Mouse (Mus musculus) CH12.LX (cell line): ENCODE measurements around the gene Tnrc6b. TPM values are rescaled to one million over a fixed set of nuclear protein-coding genes. Genes with fewer than 3 reads are reported as not detected.

Source experiments
- DNase-seq: peaks from one replicate; pipeline ENCODE4 v3.0.0-alpha.2; 2013; ENCODE audit errors: extremely low read depth
- H3K27ac ChIP-seq: 2 replicates; pipeline ENCODE4 v1.5.1; 2012; ENCODE audit warnings: low read depth, mild to moderate bottlenecking, control low read depth, moderate library complexity; ENCODE audit not compliant: insufficient read depth
- H3K27me3 ChIP-seq: replicated peaks from 2 replicates; pipeline ENCODE3; 2012; ENCODE audit warnings: inconsistent platforms
- H3K36me3 ChIP-seq, 2 experiments: replicated peaks in 1 of 2; 2 replicates each; pipeline versions ENCODE3 to v1.6.1; 2012; ENCODE audit warnings: inconsistent platforms in 1 of 2, low read length in 1 of 2, mild to moderate bottlenecking in 1 of 2, mixed read lengths in 1 of 2, moderate library complexity in 1 of 2; ENCODE audit not compliant: control insufficient read depth in 1 of 2, insufficient read depth in 1 of 2
- H3K4me1 ChIP-seq, 2 experiments: 2 replicates each; pipeline ENCODE4 v1.6.1; 2012; ENCODE audit warnings: inconsistent platforms in 1 of 2, moderate library complexity in 1 of 2; ENCODE audit not compliant: insufficient read depth in 2 of 2, control insufficient read depth in 1 of 2
- H3K4me2 ChIP-seq: 2 replicates; pipeline ENCODE4 v1.6.1; 2012; ENCODE audit warnings: low read depth, mild to moderate bottlenecking, control low read depth; ENCODE audit not compliant: poor library complexity, insufficient read depth, severe bottlenecking
- H3K4me3 ChIP-seq, 3 experiments: fragments of 150-350 bp in 1 of 3; sonication (generic) in 1 of 3; replicated peaks in 1 of 3; 2 replicates each; pipeline versions ENCODE3 to v1.5.1; 2011 to 2012; ENCODE audit warnings: low read depth in 2 of 3, low read length in 2 of 3, mild to moderate bottlenecking in 2 of 3, moderate library complexity in 2 of 3, control low read depth in 1 of 3, improper control_type of control experiment in 1 of 3, inconsistent platforms in 1 of 3, mixed read lengths in 1 of 3; ENCODE audit not compliant: poor library complexity in 1 of 3
- H3K79me2 ChIP-seq: replicated peaks from 2 replicates; pipeline ENCODE4 v1.6.1; 2012; ENCODE audit warnings: mild to moderate bottlenecking, moderate library complexity; ENCODE audit not compliant: control insufficient read depth, poor library complexity, insufficient read depth, severe bottlenecking; ENCODE audit errors: extremely low read depth
- H3K9ac ChIP-seq: 2 replicates; pipeline ENCODE4 v1.6.1; 2012; ENCODE audit warnings: low read depth, mild to moderate bottlenecking, control low read depth, moderate library complexity; ENCODE audit not compliant: insufficient read depth
- H3K9me3 ChIP-seq: replicated peaks from 2 replicates; pipeline ENCODE3; 2012; ENCODE audit warnings: low read length, inconsistent platforms, mixed read lengths
- BHLHE40 ChIP-seq: IDR thresholded peaks from 2 replicates; pipeline ENCODE4 v1.6.1; 2011; ENCODE audit warnings: mild to moderate bottlenecking, low read depth, low read length, improper control_type of control experiment
- CHD1 ChIP-seq: IDR thresholded peaks from 2 replicates; pipeline ENCODE4 v1.6.1; 2012; ENCODE audit warnings: low read depth, low read length, improper control_type of control experiment, inconsistent platforms
- CHD2 ChIP-seq: IDR thresholded peaks from 2 replicates; pipeline ENCODE4 v1.6.1; 2011; ENCODE audit warnings: low read length, improper control_type of control experiment
- CTCF ChIP-seq, 2 experiments: IDR thresholded peaks in 1 of 2; conservative IDR thresholded peaks in 1 of 2; 2 replicates each; pipeline ENCODE4 v1.5.1; 2011 to 2012; ENCODE audit warnings: low read depth in 2 of 2, low read length in 2 of 2, improper control_type of control experiment in 1 of 2, inconsistent platforms in 1 of 2, mild to moderate bottlenecking in 1 of 2, moderate library complexity in 1 of 2
- E2F4 ChIP-seq: IDR thresholded peaks from 2 replicates; pipeline ENCODE4 v1.6.1; 2011; ENCODE audit warnings: low read depth, low read length, improper control_type of control experiment; ENCODE audit not compliant: insufficient replicate concordance
- EP300 ChIP-seq: IDR thresholded peaks from 2 replicates; pipeline ENCODE4 v1.6.1; 2011; ENCODE audit warnings: low read length, improper control_type of control experiment
- GABPA ChIP-seq: IDR thresholded peaks from 2 replicates; pipeline ENCODE4 v1.6.1; 2012; ENCODE audit warnings: low read depth, low read length, improper control_type of control experiment, inconsistent platforms; ENCODE audit not compliant: insufficient replicate concordance
- IRF4 ChIP-seq: IDR thresholded peaks from 2 replicates; pipeline ENCODE4 v1.6.1; 2014; ENCODE audit warnings: low read depth, mild to moderate bottlenecking, inconsistent platforms, low read length, improper control_type of control experiment
- JUN ChIP-seq: IDR thresholded peaks from 2 replicates; pipeline ENCODE4 v1.6.1; 2011; ENCODE audit warnings: low read depth, mild to moderate bottlenecking, low read length, improper control_type of control experiment, moderate library complexity; ENCODE audit not compliant: insufficient read depth
- KAT2A ChIP-seq: IDR thresholded peaks from 2 replicates; pipeline ENCODE4 v1.6.1; 2012; ENCODE audit warnings: low read length, improper control_type of control experiment, inconsistent platforms; ENCODE audit not compliant: insufficient replicate concordance
- MAFK ChIP-seq: IDR thresholded peaks from 2 replicates; pipeline ENCODE4 v1.6.1; 2011; ENCODE audit warnings: low read length, improper control_type of control experiment; ENCODE audit not compliant: insufficient replicate concordance
- MAX ChIP-seq: IDR thresholded peaks from 2 replicates; pipeline ENCODE4 v1.6.1; 2011; ENCODE audit warnings: low read length, improper control_type of control experiment
- MAZ ChIP-seq: IDR thresholded peaks from 2 replicates; pipeline ENCODE4 v1.6.1; 2012; ENCODE audit warnings: low read depth, mild to moderate bottlenecking, inconsistent platforms, low read length, improper control_type of control experiment, moderate library complexity
- MEF2A ChIP-seq: IDR thresholded peaks from 2 replicates; pipeline ENCODE4 v1.6.1; 2014; ENCODE audit warnings: low read depth, mild to moderate bottlenecking, inconsistent platforms, low read length, improper control_type of control experiment, borderline replicate concordance
- MYC ChIP-seq: IDR thresholded peaks from 2 replicates; pipeline ENCODE4 v1.6.1; 2011; ENCODE audit warnings: low read depth, mild to moderate bottlenecking, improper control_type of control experiment, low read length
- NELFE ChIP-seq: IDR thresholded peaks from 2 replicates; pipeline ENCODE4 v1.6.1; 2011; ENCODE audit warnings: low read depth, low read length, improper control_type of control experiment
- PAX5 ChIP-seq: IDR thresholded peaks from 2 replicates; pipeline ENCODE4 v1.6.1; 2012; ENCODE audit warnings: low read length, inconsistent platforms, mixed read lengths
- POLR2AphosphoS2 ChIP-seq: IDR thresholded peaks from 2 replicates; pipeline ENCODE4 v1.6.1; 2011; ENCODE audit warnings: low read depth, low read length, improper control_type of control experiment
- RAD21 ChIP-seq: IDR thresholded peaks from 2 replicates; pipeline ENCODE4 v1.6.1; 2011; ENCODE audit warnings: low read depth, mild to moderate bottlenecking, low read length, improper control_type of control experiment, moderate library complexity
- RCOR1 ChIP-seq: conservative IDR thresholded peaks from 2 replicates; pipeline ENCODE4 v1.6.1; 2012; ENCODE audit warnings: low read depth, mild to moderate bottlenecking, inconsistent platforms, low read length, improper control_type of control experiment
- SIN3A ChIP-seq: IDR thresholded peaks from 2 replicates; pipeline ENCODE4 v1.6.1; 2012; ENCODE audit warnings: low read length, improper control_type of control experiment, inconsistent platforms
- SMC3 ChIP-seq: IDR thresholded peaks from 2 replicates; pipeline ENCODE4 v1.6.1; 2011; ENCODE audit warnings: low read depth, low read length, improper control_type of control experiment
- TBP ChIP-seq: conservative IDR thresholded peaks from 2 replicates; pipeline ENCODE4 v1.6.1; 2011; ENCODE audit warnings: low read depth, low read length, improper control_type of control experiment
- TCF12 ChIP-seq: IDR thresholded peaks from 2 replicates; pipeline ENCODE4 v1.6.1; 2014; ENCODE audit warnings: low read depth, mild to moderate bottlenecking, inconsistent platforms, low read length, improper control_type of control experiment
- UBTF ChIP-seq: IDR thresholded peaks from 2 replicates; pipeline ENCODE4 v1.6.1; 2012; ENCODE audit warnings: low read depth, mild to moderate bottlenecking, inconsistent platforms, low read length, improper control_type of control experiment, moderate library complexity
- USF1 ChIP-seq: IDR thresholded peaks from 2 replicates; pipeline ENCODE4 v1.6.1; 2014; ENCODE audit warnings: low read depth, mild to moderate bottlenecking, inconsistent platforms, low read length, improper control_type of control experiment
- USF2 ChIP-seq: conservative IDR thresholded peaks from 2 replicates; pipeline ENCODE4 v1.6.1; 2011; ENCODE audit warnings: low read depth, low read length, improper control_type of control experiment
- ZC3H11A ChIP-seq: IDR thresholded peaks from 2 replicates; pipeline ENCODE4 v1.6.1; 2012; ENCODE audit warnings: low read depth, mild to moderate bottlenecking, inconsistent platforms, low read length, improper control_type of control experiment
- ZKSCAN1 ChIP-seq: IDR thresholded peaks from 2 replicates; pipeline ENCODE4 v1.6.1; 2012; ENCODE audit warnings: low read depth, inconsistent platforms, low read length, improper control_type of control experiment, borderline replicate concordance
- ZMIZ1 ChIP-seq: IDR thresholded peaks from 2 replicates; pipeline ENCODE4 v1.6.1; 2012; ENCODE audit warnings: low read depth, mild to moderate bottlenecking, inconsistent platforms, low read length, improper control_type of control experiment
- ZNF384 ChIP-seq: IDR thresholded peaks from 2 replicates; pipeline ENCODE4 v1.6.1; 2012; ENCODE audit warnings: low read depth, low read length, improper control_type of control experiment, inconsistent platforms
- dilution Hi-C: fragments of 300-500 bp; cut with MboI; formaldehyde crosslinking; loops from 2 replicates; pipeline ENCODE4 v1.14.3; 2020; ENCODE audit warnings: low sequenced_read_pairs; ENCODE audit not compliant: extremely low pct_unique_long_range_greater_than_20kb, extremely low pct_ligation_motif_present
- in situ Hi-C: fragments of 300-500 bp; cut with MboI; formaldehyde crosslinking; loops from 3 replicates; pipeline ENCODE4 v1.14.3; 2019; ENCODE audit warnings: low sequenced_read_pairs, low pct_ligation_motif_present, low pct_unique_long_range_greater_than_20kb, mixed read lengths
- polyA plus RNA-seq: library from polyadenylated mRNA; unstranded; fragments of >175 nt; gene quantifications from 2 replicates; pipeline ENCODE4 v1.2.1, GENCODE M21; 2012; ENCODE audit warnings: low read depth; ENCODE audit not compliant: insufficient read length
- total RNA-seq, 2 experiments: library from RNA; depleted of rRNA; stranded (reverse); fragments of 300-350 nt in 1 of 2; fragments of >200 nt in 1 of 2; gene quantifications; 2 replicates each; pipeline ENCODE4 v1.2.3; 2012 to 2014

Tnrc6b gene
- total and polyA plus RNA-seq, 3 experiments: 6.0 to 17.1 (median 16.1) TPM

- Histone ChIP-seq H3K27me3 (no peaks in the 10 kb centered on the region), H3K4me1 (peaks cover 2 to 21% of the 10 kb centered on the region in 2 experiments; a peak in 3 of 4 replicates), H3K4me2 (no peak overlapping the region), H3K27ac (no peak overlapping the region), H3K36me3 (peaks cover 0 to 13% of the 10 kb centered on the region in 2 experiments), H3K79me2 (peaks cover 4% of the 10 kb centered on the region; the same call in 1 of the 2 replicates), H3K9me3 (no peaks in the 10 kb centered on the region), H3K4me3 (no peak overlapping the region), H3K9ac (no peak overlapping the region)
- dilution Hi-C loops (no loop called here), in situ Hi-C loops (no loop called here)
- TF ChIP-seq JUN: no peak
- TF ChIP-seq KAT2A: no peak
- no peak for TF ChIP-seq E2F4
- TF ChIP-seq BHLHE40: no peak
- no peak for TF ChIP-seq MYC
- no peak for DNase-seq
Observed at GRCm38 (mm10) chr15:80975666-80976065, 264.6 kb downstream of the Tnrc6b start.

GRCm38 (mm10) chr15:80977620-80978334, 266.7 kb downstream of the Tnrc6b start, which contains the start of gene Sgsm3:
Gene Sgsm3, plus strand, starts transcription at chr15:80977765.
- Histone ChIP-seq H3K4me1 (peaks cover 2 to 21% of the 10 kb centered on the region in 2 experiments; a peak in 3 of 4 replicates), H3K4me2 (peak within 1 kb of the TSS; percentile 79), H3K4me3 (peak within 1 kb of the TSS; percentile 80 to 95 (median 90)), H3K27me3 (no peaks in the 10 kb centered on the region), H3K9ac (peak within 1 kb of the TSS; percentile 77), H3K9me3 (no peaks in the 10 kb centered on the region), H3K27ac (no peak within 1 kb of the TSS), H3K36me3 (peaks cover 0 to 2% of the 10 kb centered on the region in 2 experiments), H3K79me2 (peaks cover 4% of the 10 kb centered on the region; the same call in 1 of the 2 replicates)
- DNase-seq: peak; percentile 81
- dilution Hi-C loops (no loop called here), in situ Hi-C loops (no loop called here)
- TF ChIP-seq TCF12 (peak; percentile 61; the same call in 1 of the 2 replicates), TBP (no peak), SMC3 (no peak), USF2 (no peak), ZC3H11A (no peak), MAZ (no peak), RCOR1 (no peak), E2F4 (no peak), UBTF (no peak), CHD1 (no peak), MAX (no peak), JUN (no peak), EP300 (no peak), NELFE (peak; percentile 85), PAX5 (no peak), ZNF384 (no peak), MEF2A (0 out of 2 replicates have a peak, but pooled peaks have one; percentile 15), CTCF (conservative IDR thresholded peaks at IDR 0.05 in 1 of 2, IDR thresholded peaks at IDR 0.05 in 1 of 2; ENCODE audit: low read depth in 2 of 2, low read length in 2 of 2) (no peak), POLR2AphosphoS2 (no peak), SIN3A (peak; percentile 71; the same call in 1 of the 2 replicates), ZKSCAN1 (no peak), RAD21 (no peak), CHD2 (peak; percentile 25; the same call in 1 of the 2 replicates), ZMIZ1 (peak; percentile 73), MYC (no peak), MAFK (no peak), IRF4 (peak; percentile 40), BHLHE40 (no peak), USF1 (no peak), GABPA (peak; percentile 36; the same call in 1 of the 2 replicates)
